Mouse (Mus musculus) olfactory bulb, adult 2 months (tissue): ENCODE data around the gene Kcnn3.

Source experiments
- CTCF ChIP-seq: fragments of 200-500 bp; IDR thresholded peaks from 2 replicates; pipeline ENCODE4 v1.5.1; 2012; ENCODE audit warnings: low read depth, mild to moderate bottlenecking, low read length, moderate library complexity; ENCODE audit not compliant: insufficient read depth
- POLR2A ChIP-seq: fragments of 200-500 bp; IDR thresholded peaks from 2 replicates; pipeline ENCODE4 v1.6.1; 2012; ENCODE audit warnings: mild to moderate bottlenecking, low read depth, low read length, moderate library complexity; ENCODE audit not compliant: insufficient read depth

DNA sequence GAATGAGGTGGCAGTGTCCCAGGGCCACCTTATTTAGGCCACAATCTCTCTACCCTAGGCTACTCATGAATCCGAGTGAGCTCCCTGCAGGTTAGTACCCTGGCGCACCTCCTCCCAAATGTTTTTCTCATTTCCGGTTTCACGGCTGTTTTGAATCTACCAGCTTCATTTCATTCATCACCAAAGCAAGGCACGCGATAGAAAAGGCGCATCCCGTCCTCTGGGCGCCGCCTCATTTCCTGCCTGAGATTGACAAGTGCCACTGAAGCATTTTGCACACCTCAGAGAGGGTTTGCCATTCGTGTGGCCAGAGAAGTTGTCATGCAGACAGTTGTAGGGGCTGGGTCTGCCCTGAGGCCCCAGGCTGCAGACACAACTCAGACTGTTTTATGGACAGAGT, 68.5 kb downstream of the Kcnn3 start:
- TF ChIP-seq CTCF (no peak), POLR2A (no peak)
